Mouse (Mus musculus) subcutaneous adipose tissue, adult 2 months (tissue): ENCODE results near the gene Sun5. TPM values are rescaled to one million over a fixed set of nuclear protein-coding genes. Genes with fewer than 3 reads are reported as not detected.

ENCODE experiments used
- polyA plus RNA-seq: library from polyadenylated mRNA; depleted of rRNA; stranded (reverse); fragments of >200 nt; gene quantifications from 2 replicates; pipeline ENCODE4 v1.2.3, GENCODE M21; 2012; ENCODE audit warnings: low replicate concordance; rRNA removed

The Sun5 gene
- not detected in 2 replicates for polyA plus RNA-seq

GRCm38 (mm10) chr2:153870984-153871383, at the start of gene Sun5:
Sun5 (minus strand) TSS chr2:153871084.

GRCm38 (mm10) chr2:153917930-153918329, 47.0 kb upstream of the Sun5 start, which contains the start of gene Bpifb3:
Bpifb3 (plus strand) TSS chr2:153918230.

GRCm38 (mm10) chr2:153900088-153900487, 29.2 kb upstream of the Sun5 start, which contains the start of gene Bpifb6:
Bpifb6 (plus strand) TSS chr2:153900388.

GRCm38 (mm10) chr2:153874745-153875144, 3.9 kb upstream of the Sun5 start, which contains the start of gene Bpifb2:
Bpifb2 (plus strand) TSS chr2:153875045.

Other genes with a start within 250 kb of the Sun5 start
- gene Commd7, start 238.3 kb downstream of the Sun5 start, polyA plus RNA-seq, result 21.0 and 23.6 TPM in 2 replicates
- 1.8 and 5.2 TPM in 2 replicates for gene Dnmt3b, start 221.6 kb downstream of the Sun5 start, polyA plus RNA-seq
- not detected in 2 replicates for gene Dnmt3c, start 174.4 kb downstream of the Sun5 start, polyA plus RNA-seq
- gene Mapre1, start 129.8 kb downstream of the Sun5 start, polyA plus RNA-seq, result 13.2 and 16.4 TPM in 2 replicates
- gene Efcab8, start 91.2 kb downstream of the Sun5 start, polyA plus RNA-seq, result 1.1 and 2.4 TPM in 2 replicates
- not detected in 2 replicates for gene Bpifb2, start 4.0 kb upstream of the Sun5 start, polyA plus RNA-seq
- 0.09 and 2.1 TPM in 2 replicates for gene Bpifb6, start 29.3 kb upstream of the Sun5 start, polyA plus RNA-seq
- gene Bpifb3, start 47.1 kb upstream of the Sun5 start, polyA plus RNA-seq, result 0.06 TPM in 1 of 2 replicates, not detected in the other
- gene Bpifb4, start 67.1 kb upstream of the Sun5 start, polyA plus RNA-seq, result not detected in 2 replicates
- gene Bpifa6, start 103.9 kb upstream of the Sun5 start, polyA plus RNA-seq, result not detected in 2 replicates
- not detected in 2 replicates for gene Bpifa2, start 137.2 kb upstream of the Sun5 start, polyA plus RNA-seq